ENCODE assay signal across 11 mouse cellular contexts in the genomic region with DNA sequence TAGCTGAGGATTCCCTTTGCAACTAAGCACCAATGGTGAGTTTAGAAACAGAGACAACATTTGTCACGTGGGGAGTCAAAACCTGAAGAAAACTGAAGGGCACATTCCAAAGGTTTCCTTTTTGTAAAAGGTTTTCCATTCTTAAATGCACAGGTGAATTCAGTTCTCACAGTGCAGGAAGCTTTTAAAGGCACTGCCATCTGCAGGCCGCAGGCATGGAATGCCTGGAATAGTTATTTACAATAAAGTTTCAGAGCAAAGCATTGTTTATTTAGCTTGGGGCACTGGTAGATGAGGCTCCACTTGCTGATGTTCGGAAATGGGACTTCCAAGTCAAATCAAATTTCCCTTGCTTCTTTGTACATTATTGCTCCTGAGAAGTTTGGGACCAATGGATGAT. TPM values are rescaled to one million over a fixed set of nuclear protein-coding genes. Genes with fewer than 3 reads are reported as not detected.
DNase-seq lines count a peak whose midpoint lies in the region; ATAC-seq lines count a peak whose summit lies in the region.
"Had no signal": no experiment of that assay in that cellular context is flagged by ENCODE, and none has a peak within 500 bp of the region (broad histone marks: within the 10 kb centered on the region; RNA-seq: fewer than 3 reads in every experiment).

No protein-coding gene starts in this region.

- peak overlapping the region; percentile 94; the same call in 1 of the 2 replicates for H3K4me3 ChIP-seq in heart, embryonic 13.5 days
- no peak overlapping the region for H3K4me3 ChIP-seq in heart, embryonic 10.5 days
- H3K4me3 ChIP-seq in embryonic facial prominence, embryonic 12.5 days = peak overlapping the region; percentile 3; the same call in 1 of the 2 replicates
- H3K4me3 ChIP-seq in kidney, embryonic 15.5 days (replicated peaks) = no peak overlapping the region
- peak overlapping the region; percentile 80 for H3K4me3 ChIP-seq in midbrain, embryonic 14.5 days (replicated peaks; ENCODE audit: low read depth, low read length)

- no peak for DNase-seq in heart, embryonic 10.5 days (ENCODE audit: low spot score)
- DNase-seq in midbrain, embryonic 14.5 days = peak; percentile 62
- no peak for DNase-seq in thymus, postnatal 4 days
- DNase-seq in layer of hippocampus, postnatal 36 days = no peak
- no peak for DNase-seq in testis, postnatal 10 days (ENCODE audit: low spot score)

- no peaks in the 10 kb centered on the region for H3K9me3 ChIP-seq in heart, embryonic 13.5 days
- no peaks in the 10 kb centered on the region for H3K9me3 ChIP-seq in heart, embryonic 10.5 days
- H3K9me3 ChIP-seq in embryonic facial prominence, embryonic 12.5 days = no peaks in the 10 kb centered on the region
- no peaks in the 10 kb centered on the region for H3K9me3 ChIP-seq in kidney, embryonic 15.5 days (replicated peaks)
- H3K9me3 ChIP-seq in midbrain, embryonic 14.5 days (ENCODE audit: control insufficient read depth, low read length) = no peaks in the 10 kb centered on the region

- no peaks in the 10 kb centered on the region for H3K36me3 ChIP-seq in heart, embryonic 13.5 days
- no peaks in the 10 kb centered on the region for H3K36me3 ChIP-seq in heart, embryonic 10.5 days
- no peaks in the 10 kb centered on the region for H3K36me3 ChIP-seq in embryonic facial prominence, embryonic 12.5 days
- no peaks in the 10 kb centered on the region for H3K36me3 ChIP-seq in kidney, embryonic 15.5 days
- no peaks in the 10 kb centered on the region for H3K36me3 ChIP-seq in midbrain, embryonic 14.5 days (ENCODE audit: control insufficient read depth, insufficient read depth, low read length)

- no peak overlapping the region for H3K27ac ChIP-seq in heart, embryonic 13.5 days (replicated peaks)
- H3K27ac ChIP-seq in heart, embryonic 10.5 days = no peak overlapping the region
- no peak overlapping the region for H3K27ac ChIP-seq in embryonic facial prominence, embryonic 12.5 days
- no peak overlapping the region for H3K27ac ChIP-seq in kidney, embryonic 15.5 days
- no peak overlapping the region for H3K27ac ChIP-seq in midbrain, embryonic 14.5 days (replicated peaks; ENCODE audit: low read depth, low read length)

- no peak for ATAC-seq in heart, embryonic 13.5 days (ENCODE audit: extremely low read depth, insufficient number of reproducible peaks, low FRiP score, low TSS enrichment)
- ATAC-seq in embryonic facial prominence, embryonic 12.5 days (ENCODE audit: insufficient number of reproducible peaks, insufficient read depth, low FRiP score, low TSS enrichment) = no peak
- ATAC-seq in kidney, embryonic 15.5 days (replicated peaks; ENCODE audit: low FRiP score) = no peak
- no peak for ATAC-seq in midbrain, embryonic 14.5 days (ENCODE audit: low FRiP score, low TSS enrichment)

- H3K4me1 ChIP-seq in heart, embryonic 13.5 days = peaks cover 25% of the 10 kb centered on the region
- peaks cover 24% of the 10 kb centered on the region for H3K4me1 ChIP-seq in heart, embryonic 10.5 days
- peaks cover 22% of the 10 kb centered on the region for H3K4me1 ChIP-seq in embryonic facial prominence, embryonic 12.5 days
- peaks cover 30% of the 10 kb centered on the region for H3K4me1 ChIP-seq in kidney, embryonic 15.5 days
- H3K4me1 ChIP-seq in midbrain, embryonic 14.5 days (ENCODE audit: control insufficient read depth, insufficient read depth, low read length) = peaks cover 39% of the 10 kb centered on the region

- WGBS in heart, embryonic 13.5 days = 69% methylated on average over 3 of the region's 3 CpGs
- WGBS in heart, embryonic 10.5 days = 69% methylated on average over 3 of the region's 3 CpGs
- 47% methylated on average over 3 of the region's 3 CpGs for WGBS in embryonic facial prominence, embryonic 12.5 days
- WGBS in kidney, embryonic 15.5 days = 47% methylated on average over 3 of the region's 3 CpGs
- 54% methylated on average over 3 of the region's 3 CpGs for WGBS in midbrain, embryonic 14.5 days

- H3K4me2 ChIP-seq in heart, embryonic 13.5 days = peak overlapping the region; percentile 86
- H3K4me2 ChIP-seq in embryonic facial prominence, embryonic 12.5 days (replicated peaks) = peak overlapping the region; percentile 79
- peak overlapping the region; percentile 84 for H3K4me2 ChIP-seq in kidney, embryonic 15.5 days
- H3K4me2 ChIP-seq in midbrain, embryonic 14.5 days (ENCODE audit: low read length) = peak overlapping the region; percentile 87

- H3K27me3 ChIP-seq in heart, embryonic 13.5 days (replicated peaks) = peaks cover 6% of the 10 kb centered on the region; the same call in 1 of the 2 replicates
- H3K27me3 ChIP-seq in heart, embryonic 10.5 days (ENCODE audit: insufficient read depth, poor library complexity, severe bottlenecking) = no peaks in the 10 kb centered on the region
- H3K27me3 ChIP-seq in embryonic facial prominence, embryonic 12.5 days = no peaks in the 10 kb centered on the region
- H3K27me3 ChIP-seq in kidney, embryonic 15.5 days = no peaks in the 10 kb centered on the region
- no peaks in the 10 kb centered on the region for H3K27me3 ChIP-seq in midbrain, embryonic 14.5 days (ENCODE audit: control insufficient read depth, insufficient read depth, low read length)

- no peak overlapping the region for H3K9ac ChIP-seq in heart, embryonic 13.5 days
- H3K9ac ChIP-seq in embryonic facial prominence, embryonic 12.5 days = no peak overlapping the region
- H3K9ac ChIP-seq in kidney, embryonic 15.5 days = no peak overlapping the region
- H3K9ac ChIP-seq in midbrain, embryonic 14.5 days (replicated peaks; ENCODE audit: low read length) = no peak overlapping the region; the same call in 1 of the 2 replicates

RNA-seq across cellular contexts. Expression of gene Ncoa5, which starts 2.1 kb away (rescaled TPM):
- 40.0 and 42.2 TPM in 2 replicates for polyA plus RNA-seq in heart, embryonic 13.5 days (2015; fragmentation: Nextera tagmentation; extraction: Ambion mirVana)
- 52.8 and 64.2 TPM in 2 replicates for polyA plus RNA-seq in heart, embryonic 10.5 days (2016; fragmentation: Nextera tagmentation; extraction: Ambion mirVana)
- polyA plus RNA-seq in embryonic facial prominence, embryonic 12.5 days (2016; fragmentation: Nextera tagmentation; extraction: Ambion mirVana) = 112 and 119 TPM in 2 replicates
- polyA plus RNA-seq in kidney, embryonic 15.5 days (2015; fragmentation: Nextera tagmentation; extraction: Ambion mirVana) = 73.5 and 79.6 TPM in 2 replicates
- 76.6 and 105 TPM in 2 replicates for polyA plus RNA-seq in midbrain, embryonic 14.5 days (2014; fragmentation: Nextera tagmentation; extraction: Ambion mirVana)
- 10 to 100 TPM; 56.8 to 66.3 TPM for total RNA-seq in layer of hippocampus, postnatal 36 days (2021)

RNA-seq across cellular contexts. Expression of gene Cd40, which starts 22.9 kb away (rescaled TPM):
- 7.6 and 8.5 TPM in 2 replicates for polyA plus RNA-seq in heart, embryonic 13.5 days (2015; fragmentation: Nextera tagmentation; extraction: Ambion mirVana)
- 7.8 and 11.9 TPM in 2 replicates for polyA plus RNA-seq in heart, embryonic 10.5 days (2016; fragmentation: Nextera tagmentation; extraction: Ambion mirVana)
- polyA plus RNA-seq in embryonic facial prominence, embryonic 12.5 days (2016; fragmentation: Nextera tagmentation; extraction: Ambion mirVana) = 5.2 and 6.5 TPM in 2 replicates
- polyA plus RNA-seq in kidney, embryonic 15.5 days (2015; fragmentation: Nextera tagmentation; extraction: Ambion mirVana) = 7.4 and 8.4 TPM in 2 replicates
- polyA plus RNA-seq in midbrain, embryonic 14.5 days (2014; fragmentation: Nextera tagmentation; extraction: Ambion mirVana) = 5.1 and 7.3 TPM in 2 replicates
- total RNA-seq in layer of hippocampus, postnatal 36 days (2021) = 1 to 10 TPM in 1 of 2 experiments, under 1 TPM in 1; 0.77 to 1.3 TPM

RNA-seq across cellular contexts. Expression of gene 1700025C18Rik, which starts 58.0 kb away (rescaled TPM):
- not detected in 2 replicates for polyA plus RNA-seq in heart, embryonic 13.5 days (2015; fragmentation: Nextera tagmentation; extraction: Ambion mirVana)
- not detected in 2 replicates for polyA plus RNA-seq in heart, embryonic 10.5 days (2016; fragmentation: Nextera tagmentation; extraction: Ambion mirVana)
- not detected in 2 replicates for polyA plus RNA-seq in embryonic facial prominence, embryonic 12.5 days (2016; fragmentation: Nextera tagmentation; extraction: Ambion mirVana)
- polyA plus RNA-seq in kidney, embryonic 15.5 days (2015; fragmentation: Nextera tagmentation; extraction: Ambion mirVana) = not detected in 2 replicates
- polyA plus RNA-seq in midbrain, embryonic 14.5 days (2014; fragmentation: Nextera tagmentation; extraction: Ambion mirVana) = not detected in 2 replicates
- total RNA-seq in layer of hippocampus, postnatal 36 days (2021) = not detected
- total RNA-seq: common myeloid progenitor, adult 5-6 weeks; ES-E14; left cerebral cortex, adult 18-20 months had no signal

Comparison
In these comparisons a context has a peak if more than half of its experiments do, and no peak if none do; other contexts are left out.
1. H3K4me3 ChIP-seq: peak in heart, embryonic 13.5 days (single experiment), embryonic facial prominence, embryonic 12.5 days (single experiment) and midbrain, embryonic 14.5 days (single experiment); none in heart, embryonic 10.5 days (single experiment) and kidney, embryonic 15.5 days (single experiment).
2. Peak in every context shown above with its lines, with median percentiles within 50 percentile points of each other: H3K4me2 ChIP-seq.